Mouse (Mus musculus) neutrophil, adult 5-6 weeks (primary cell): ENCODE measurements around the gene Phf21b. TPM values are rescaled to one million over a fixed set of nuclear protein-coding genes. Genes with fewer than 3 reads are reported as not detected.
"Not testable (repeated sequence)": the region's sequence is repeated elsewhere in the genome, so short reads cannot be mapped to it uniquely, and the experiment has no call there.

ENCODE experiments used
- ATAC-seq: fragments of 151-379, 151-347 bp; 2 replicates; pipeline ENCODE4 v1.8.0; 2017; ENCODE audit warnings: mild to moderate bottlenecking, moderate TSS enrichment; ENCODE audit not compliant: insufficient number of reproducible peaks, poor library complexity, low FRiP score, severe bottlenecking; ENCODE audit errors: extremely low read depth
- total RNA-seq: library from RNA; stranded (forward); fragments of 200-1000 nt; gene quantifications from 2 replicates; pipeline ENCODE4 v1.2.3, GENCODE M21; 2017

Gene Phf21b
- total RNA-seq, 1 experiment from 2014 or later, result 0.47 TPM

GRCm38 (mm10) chr15:84800132-84800531 is 55.7 kb downstream of the Phf21b start:
- ATAC-seq, result no peak

DNA sequence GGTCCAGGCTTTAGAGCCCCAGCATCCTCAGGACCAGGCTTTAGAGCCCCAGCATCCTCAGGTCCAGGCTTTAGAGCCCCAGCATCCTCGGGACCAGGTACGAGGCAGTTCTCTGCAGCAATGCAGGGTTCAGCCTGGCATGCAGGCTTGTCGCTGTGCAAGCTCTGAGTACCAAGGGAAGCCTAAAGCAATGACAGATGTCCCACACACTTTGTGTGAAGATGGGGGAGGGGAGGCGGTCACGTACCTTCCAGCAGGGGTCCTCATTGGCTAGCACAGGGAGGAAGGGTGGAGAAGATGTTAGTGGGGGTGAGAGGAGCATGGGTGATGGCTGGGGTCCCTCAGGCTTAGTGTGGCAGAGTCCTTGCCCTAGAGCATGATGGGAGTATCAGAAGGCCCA is 62.2 kb downstream of the Phf21b start:
- ATAC-seq, result no peak

- ATAC-seq, result no peak
These were observed 68.7 kb downstream of the Phf21b start for GRCm38 (mm10) chr15:84787161-84787560.

- no peak for ATAC-seq
These were observed 71.0 kb downstream of the Phf21b start for GRCm38 (mm10) chr15:84784812-84785211.

DNA sequence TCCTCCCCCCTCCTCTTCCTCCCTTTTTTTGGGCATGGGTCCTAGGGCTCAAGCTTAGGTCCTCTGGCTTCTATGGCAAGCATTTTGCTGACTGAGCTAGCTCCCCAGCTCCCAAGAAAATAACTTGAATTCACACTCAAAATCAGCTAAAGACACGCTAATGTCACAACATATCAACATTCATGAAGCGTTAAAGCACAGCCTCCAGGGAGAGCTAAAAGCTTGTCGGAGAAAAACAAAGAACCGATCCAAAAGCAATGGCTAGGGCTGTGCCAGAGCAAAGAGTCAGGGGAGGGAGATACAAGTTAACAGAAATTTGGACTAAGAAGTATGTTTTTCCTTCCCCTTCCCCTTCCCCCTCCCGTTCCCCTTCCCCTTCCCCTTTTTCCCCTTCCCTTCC is 77.3 kb downstream of the Phf21b start:
- no peak for ATAC-seq

DNA sequence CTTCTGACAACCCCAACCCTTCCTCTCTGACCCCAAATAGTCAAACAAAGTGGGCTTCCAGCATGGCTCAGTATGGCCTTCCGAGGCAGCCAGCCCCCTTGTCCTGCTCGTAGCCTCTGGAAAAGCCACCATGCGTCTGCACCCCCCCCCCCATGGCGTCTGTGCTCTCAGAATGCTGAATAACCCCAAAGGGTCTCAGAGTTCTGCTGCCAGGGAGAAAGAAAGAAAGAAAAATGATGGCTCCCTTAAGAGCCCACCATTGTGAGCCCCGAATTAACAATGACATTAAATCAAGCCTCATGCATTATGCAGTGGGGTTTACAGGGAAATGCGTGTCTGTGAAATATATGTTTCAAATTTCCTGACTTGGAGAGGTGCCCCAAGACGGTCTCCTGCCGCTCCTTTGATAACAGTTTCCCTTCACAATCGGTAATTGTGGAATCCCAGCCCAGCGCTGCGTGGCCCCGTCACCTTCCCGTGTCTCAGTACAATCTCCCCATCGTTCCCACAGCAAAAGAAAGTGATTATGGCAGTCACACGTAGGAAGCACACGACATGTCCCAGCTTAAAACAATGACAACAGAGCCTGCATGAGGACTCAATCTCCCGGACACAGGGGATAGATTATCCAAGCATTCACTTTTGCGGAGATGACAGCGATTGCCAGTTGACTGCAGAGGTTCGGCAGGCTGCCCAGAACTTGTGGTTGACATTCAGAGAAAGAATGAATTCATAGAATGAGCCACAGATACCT is 80.3 kb downstream of the Phf21b start:
- ATAC-seq, result no peak

- ATAC-seq, result no peak
These were observed 83.4 kb downstream of the Phf21b start for GRCm38 (mm10) chr15:84772191-84773111.

- no peak for ATAC-seq
These were observed 86.1 kb downstream of the Phf21b start for GRCm38 (mm10) chr15:84769641-84770341.

DNA sequence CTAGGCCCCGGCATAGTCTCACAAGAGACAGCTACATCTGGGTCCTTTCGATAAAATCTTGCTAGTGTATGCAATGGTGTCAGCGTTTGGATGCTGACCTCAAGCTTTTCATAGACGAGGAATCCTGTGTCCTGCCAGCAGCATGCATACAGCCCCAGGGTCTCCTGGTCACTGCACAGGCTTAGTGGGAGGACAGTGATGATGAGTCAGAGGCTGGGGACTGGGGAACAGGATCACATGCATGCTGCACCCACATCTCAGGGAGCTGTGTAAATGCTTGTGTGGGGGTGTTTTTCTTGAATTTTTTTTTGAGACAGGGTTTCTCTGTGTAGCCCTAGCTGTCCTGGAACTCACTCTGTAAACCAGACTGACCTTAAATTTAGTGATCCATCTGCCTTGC is 87.3 kb downstream of the Phf21b start:
- not testable (repeated sequence) for ATAC-seq

- ATAC-seq, result no peak
These were observed 89.2 kb downstream of the Phf21b start for GRCm38 (mm10) chr15:84766621-84767020.

DNA sequence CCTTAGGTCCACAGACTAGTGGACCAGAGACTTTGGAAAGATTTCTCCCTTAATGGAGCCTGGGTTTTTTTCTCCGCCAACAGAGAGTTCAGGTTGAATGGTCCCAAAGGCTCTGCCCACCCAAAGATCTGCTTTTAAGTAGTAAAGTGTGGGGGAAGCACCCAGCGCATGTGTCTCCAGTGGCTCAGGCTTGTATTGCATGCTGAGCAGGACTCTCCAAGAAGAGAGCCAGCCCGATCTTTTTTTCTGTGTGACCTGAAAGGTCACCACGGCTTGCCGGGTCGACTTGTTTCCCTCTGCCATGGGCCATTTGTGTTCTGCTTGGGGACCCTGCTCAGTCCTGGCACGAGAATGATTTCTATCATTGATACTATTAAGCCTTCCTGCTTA is 92.4 kb downstream of the Phf21b start:
- no peak for ATAC-seq

DNA sequence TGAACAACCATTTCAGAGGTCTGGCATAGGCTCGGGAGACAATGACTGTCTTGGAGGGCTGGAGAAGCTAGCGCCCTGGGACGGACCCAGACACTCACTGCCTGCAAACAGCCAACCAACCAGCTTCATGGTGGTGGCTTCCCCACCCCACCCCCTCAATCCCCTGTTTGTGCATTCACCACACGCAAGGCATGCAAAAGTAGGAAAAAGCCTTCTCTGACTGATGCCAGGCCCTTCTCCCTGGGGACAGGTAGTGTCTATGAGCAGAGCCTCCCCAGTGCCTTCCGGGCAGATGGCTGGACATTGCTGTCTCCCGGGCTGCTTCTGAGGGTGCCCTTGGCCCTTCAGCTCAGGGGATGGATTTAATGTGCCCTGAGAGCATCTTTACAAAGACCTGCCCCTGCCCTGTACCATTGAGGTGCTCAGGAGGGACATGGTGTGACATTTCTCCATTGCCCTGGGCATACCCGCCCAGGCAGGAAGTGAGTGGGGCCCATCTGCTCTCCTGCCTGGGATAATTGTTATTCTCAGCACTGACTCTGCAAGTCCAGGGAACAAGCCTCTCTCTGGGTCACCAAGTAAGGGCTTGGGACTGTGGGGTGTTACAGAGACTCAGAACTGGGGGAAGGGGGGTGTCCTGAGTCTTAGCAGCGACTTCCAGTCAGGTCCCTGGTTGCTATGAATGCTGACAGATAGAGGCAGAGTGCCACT is 93.0 kb downstream of the Phf21b start:
- ATAC-seq, result no peak

GRCm38 (mm10) chr15:84758493-84758892 is 97.4 kb downstream of the Phf21b start:
- ATAC-seq, result no peak

DNA sequence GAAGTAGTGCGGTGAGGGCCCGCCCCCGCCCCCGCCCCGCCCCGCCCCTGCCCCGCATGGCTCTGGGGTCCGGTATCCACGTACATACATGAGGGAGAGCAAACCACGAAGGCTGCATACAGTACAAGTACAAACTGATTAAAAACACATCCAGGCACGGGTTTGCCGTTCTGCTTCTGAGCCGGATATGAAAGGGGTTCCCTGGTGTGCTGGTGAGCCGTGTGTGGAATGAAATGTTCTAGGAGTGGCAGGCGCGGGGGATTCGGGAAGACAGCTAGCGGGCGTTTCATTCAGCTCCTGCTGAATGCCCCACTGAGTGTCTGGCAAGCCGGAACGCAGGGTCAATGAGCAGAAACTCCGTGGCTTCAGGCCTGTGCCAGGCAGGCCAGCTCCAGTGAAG is 99.4 kb downstream of the Phf21b start:
- ATAC-seq, result no peak

- peak; percentile 48; the same call in 1 of the 2 replicates for ATAC-seq
These were observed 100.9 kb downstream of the Phf21b start for GRCm38 (mm10) chr15:84754987-84755386.

GRCm38 (mm10) chr15:84745831-84746230 is 110.0 kb downstream of the Phf21b start:
- no peak for ATAC-seq

GRCm38 (mm10) chr15:84744308-84744707 is 111.5 kb downstream of the Phf21b start:
- no peak for ATAC-seq

GRCm38 (mm10) chr15:84743347-84743746 is 112.5 kb downstream of the Phf21b start:
- ATAC-seq, result no peak

- no peak for ATAC-seq
These were observed 114.3 kb downstream of the Phf21b start for GRCm38 (mm10) chr15:84741573-84741972.
